Mouse (Mus musculus) stomach, postnatal 0 days (tissue): ENCODE results near the gene Atxn7l1. TPM values are rescaled to one million over a fixed set of nuclear protein-coding genes. Genes with fewer than 3 reads are reported as not detected.

Source experiments
- ATAC-seq: fragments of 200-750 bp; cut with Nextera tagmentation; 2 replicates; pipeline ENCODE4 v1.8.0; 2017; ENCODE audit not compliant: low FRiP score, low TSS enrichment
- DNase-seq: peaks from one replicate; pipeline ENCODE4 v3.0.0-alpha.2; 2016; ENCODE audit warnings: low spot score
- H3K27ac ChIP-seq: fragments of 300-500 bp; sonication (generic); replicated peaks from 2 replicates; pipeline ENCODE4 v1.5.1; 2014; ENCODE audit warnings: mild to moderate bottlenecking, control low read depth
- H3K27me3 ChIP-seq: fragments of 300-500 bp; sonication (generic); 2 replicates; pipeline ENCODE4 v1.6.1; 2014; ENCODE audit warnings: low read length; ENCODE audit not compliant: control insufficient read depth, insufficient read depth
- H3K36me3 ChIP-seq: fragments of 300-500 bp; sonication (generic); 2 replicates; pipeline ENCODE4 v1.6.1; 2014; ENCODE audit warnings: low read length, mixed read lengths; ENCODE audit not compliant: control insufficient read depth, insufficient read depth
- H3K4me1 ChIP-seq: fragments of 300-500 bp; sonication (generic); replicated peaks from 2 replicates; pipeline ENCODE4 v1.6.1; 2014; ENCODE audit warnings: antibody characterized with exemption; ENCODE audit not compliant: control insufficient read depth, insufficient read depth
- H3K4me2 ChIP-seq: fragments of 300-500 bp; sonication (generic); replicated peaks from 2 replicates; pipeline ENCODE4 v1.6.1; 2014; ENCODE audit warnings: low read depth, mild to moderate bottlenecking, control low read depth, moderate library complexity
- H3K4me3 ChIP-seq: fragments of 300-500 bp; sonication (generic); 2 replicates; pipeline ENCODE4 v1.5.1; 2014; ENCODE audit warnings: low read depth, low read length, control low read depth
- H3K9ac ChIP-seq: fragments of 300-500 bp; sonication (generic); 2 replicates; pipeline ENCODE4 v1.6.1; 2014; ENCODE audit warnings: mild to moderate bottlenecking, low read length, control low read depth, mixed read lengths
- H3K9me3 ChIP-seq: fragments of 300-500 bp; sonication (generic); 2 replicates; pipeline ENCODE4 v1.6.1; 2016; ENCODE audit warnings: low read length; ENCODE audit not compliant: control insufficient read depth
- CTCF ChIP-seq: IDR thresholded peaks from 2 replicates; pipeline ENCODE4 v1.5.1; 2016; ENCODE audit warnings: antibody characterized with exemption, low read depth, mild to moderate bottlenecking, moderate library complexity
- EP300 ChIP-seq: optimal IDR thresholded peaks from 2 replicates; pipeline ENCODE3; 2016; ENCODE audit warnings: antibody characterized with exemption
- WGBS: fragments of 180-500 bp; shearing (Covaris S2); extraction: QIAGEN DNeasy Blood & Tissue Kit; methylation state at CpG from one replicate; pipeline ENCODE4 v1.1.7; 2014; 5-methylcytosine and 5-hydroxymethylcytosine counted together
- polyA plus RNA-seq: library from polyadenylated mRNA; unstranded; fragments of >200 nt; fragmentation: Nextera tagmentation; extraction: Ambion mirVana; gene quantifications from 2 replicates; pipeline ENCODE4 v1.2.1, GENCODE M21; 2015

Atxn7l1 gene
- polyA plus RNA-seq, 1 experiment from 2014 or later = 4.7 TPM

DNA sequence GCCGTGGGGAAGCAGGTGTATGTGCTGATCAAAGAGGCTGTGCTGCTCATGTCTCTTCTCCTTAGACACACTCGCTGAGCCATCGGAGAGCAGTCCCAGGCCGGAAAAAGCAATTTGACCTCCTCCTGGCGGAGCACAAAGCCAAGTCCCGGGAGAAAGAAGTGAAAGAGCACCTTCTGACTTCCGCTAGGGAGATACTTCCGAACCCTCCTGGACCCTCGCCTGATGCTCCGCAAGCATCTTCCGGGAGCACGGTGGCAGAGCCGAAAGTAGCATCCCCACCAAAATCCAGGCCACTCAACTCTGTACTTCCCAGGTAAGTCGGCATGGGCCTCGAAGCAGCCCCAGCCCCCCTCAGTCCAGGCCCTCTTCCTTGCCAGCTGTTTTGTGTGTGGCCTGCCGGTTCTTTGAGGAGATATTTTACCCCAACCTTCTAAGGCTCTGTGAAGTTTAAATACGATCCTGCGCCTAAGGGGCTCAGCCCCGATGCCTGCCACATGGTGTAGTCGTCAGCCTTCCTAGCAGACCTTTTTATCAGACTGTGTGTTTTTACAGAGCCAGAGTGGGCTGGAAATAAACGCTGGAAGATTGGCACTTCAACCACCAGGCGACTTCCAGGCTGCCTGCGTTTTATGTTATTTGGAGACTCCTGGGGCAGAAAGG is 198.4 kb downstream of the Atxn7l1 start:
- Histone ChIP-seq H3K4me2 (no peak overlapping the region), H3K27ac (no peak overlapping the region), H3K4me1 (no peaks in the 10 kb centered on the region), H3K4me3 (no peak overlapping the region), H3K9ac (no peak overlapping the region), H3K36me3 (peaks cover 8% of the 10 kb centered on the region), H3K9me3 (no peaks in the 10 kb centered on the region), H3K27me3 (no peaks in the 10 kb centered on the region)
- DNase-seq (no peak), ATAC-seq (no peak)
- 72% methylated on average over 23 of the region's 23 CpGs for WGBS
- TF ChIP-seq EP300 (no peak), CTCF (no peak)

DNA sequence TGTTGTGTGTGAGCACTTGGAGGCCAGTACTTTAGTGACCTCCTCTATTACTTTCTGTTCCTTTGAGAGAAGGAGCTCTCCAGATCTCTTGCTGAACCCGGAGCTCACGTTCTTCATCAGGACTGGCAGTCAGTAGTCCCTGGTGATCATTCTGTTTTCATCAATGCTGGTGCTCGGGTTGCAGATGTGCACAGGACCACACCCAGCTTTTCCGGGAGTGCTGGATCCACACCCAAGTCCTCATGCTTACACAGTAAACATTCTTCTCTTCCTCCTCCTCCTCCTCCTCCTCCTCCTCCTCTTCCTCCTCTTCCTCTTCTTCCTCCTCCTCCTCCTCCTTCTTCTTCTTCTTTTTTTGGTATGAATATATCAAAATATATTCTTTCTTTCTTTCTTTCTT is 205.2 kb downstream of the Atxn7l1 start:
- no peaks in the 10 kb centered on the region for H3K4me1 ChIP-seq
- H3K27ac ChIP-seq = no peak overlapping the region
- DNase-seq (no peak), ATAC-seq (no peak)
- H3K4me3 ChIP-seq = no peak overlapping the region
- no peak overlapping the region for H3K9ac ChIP-seq
- WGBS = 49% methylated on average over 4 of the region's 4 CpGs
- no peak overlapping the region for H3K4me2 ChIP-seq
- peaks cover 4% of the 10 kb centered on the region; the same call in 1 of the 2 replicates for H3K36me3 ChIP-seq
- no peaks in the 10 kb centered on the region for H3K9me3 ChIP-seq
- TF ChIP-seq EP300 (no peak), CTCF (no peak)
- H3K27me3 ChIP-seq = no peaks in the 10 kb centered on the region

- Histone ChIP-seq H3K27ac (no peak overlapping the region), H3K4me3 (no peak overlapping the region), H3K4me2 (no peak overlapping the region), H3K9ac (no peak overlapping the region), H3K9me3 (no peaks in the 10 kb centered on the region), H3K27me3 (no peaks in the 10 kb centered on the region), H3K4me1 (no peaks in the 10 kb centered on the region), H3K36me3 (no peaks in the 10 kb centered on the region)
- ATAC-seq (no peak), DNase-seq (no peak)
- TF ChIP-seq CTCF (no peak), EP300 (no peak)
- WGBS = 89% methylated on average over 10 of the region's 10 CpGs
These were observed 210.9 kb downstream of the Atxn7l1 start for GRCm38 (mm10) chr12:33358345-33358744.

DNA sequence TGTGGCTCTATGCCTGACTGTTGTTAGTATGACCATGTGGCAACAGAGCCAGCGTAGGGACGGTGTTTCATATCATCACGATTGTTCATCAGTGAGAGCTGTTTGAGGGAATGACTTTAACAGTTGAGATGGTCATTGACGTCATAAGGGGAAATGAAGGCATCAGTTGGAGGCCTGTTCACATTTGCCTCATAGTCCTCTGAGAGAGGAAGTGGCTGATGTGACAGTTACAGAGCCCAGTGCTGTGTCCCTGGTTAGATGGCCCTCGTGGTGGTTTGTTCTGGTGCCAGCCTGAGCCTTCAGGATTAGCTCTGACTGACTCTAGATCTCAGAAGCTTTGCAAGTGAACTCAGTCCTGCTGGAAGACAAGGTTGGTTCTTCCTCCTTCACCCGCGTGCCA is 211.7 kb downstream of the Atxn7l1 start:
- no peaks in the 10 kb centered on the region for H3K36me3 ChIP-seq
- H3K4me2 ChIP-seq = no peak overlapping the region
- H3K4me1 ChIP-seq = no peaks in the 10 kb centered on the region
- no peak for TF ChIP-seq CTCF
- no peak for TF ChIP-seq EP300
- no peaks in the 10 kb centered on the region for H3K9me3 ChIP-seq
- 88% methylated on average over 7 of the region's 7 CpGs for WGBS
- no peak overlapping the region for H3K27ac ChIP-seq
- no peaks in the 10 kb centered on the region for H3K27me3 ChIP-seq
- no peak for ATAC-seq
- H3K4me3 ChIP-seq = no peak overlapping the region
- DNase-seq = no peak
- no peak overlapping the region for H3K9ac ChIP-seq

DNA sequence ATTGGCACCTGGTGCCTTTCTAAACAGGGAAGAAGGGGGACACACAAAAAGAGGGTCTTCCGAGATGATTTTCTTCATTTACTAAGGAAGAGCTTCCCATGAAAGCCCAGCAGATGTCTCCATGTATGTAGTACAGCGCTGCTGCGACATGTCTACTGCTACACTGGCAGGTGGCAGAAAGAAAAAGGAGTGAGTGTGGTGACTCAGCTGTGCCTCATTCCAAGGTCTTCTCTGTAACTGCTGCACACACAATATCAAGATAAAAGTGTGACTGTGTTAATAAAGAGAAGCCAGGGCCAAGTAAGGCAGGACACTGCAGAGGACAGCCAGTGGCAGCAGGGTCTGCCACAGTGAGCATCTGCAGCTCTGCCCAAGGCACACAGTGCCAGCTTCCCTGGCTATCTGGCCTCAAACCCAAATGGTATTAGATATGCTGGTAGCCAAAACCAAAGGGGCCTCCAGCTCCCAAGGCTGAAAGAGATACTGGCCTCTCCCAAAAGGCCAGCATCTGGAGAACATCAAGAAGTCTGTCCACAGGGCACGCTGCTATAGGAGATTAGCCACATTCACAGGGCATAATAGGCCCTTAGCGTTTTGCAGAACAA is 212.5 kb downstream of the Atxn7l1 start:
- no peak overlapping the region for H3K4me3 ChIP-seq
- H3K27me3 ChIP-seq = no peaks in the 10 kb centered on the region
- no peak overlapping the region for H3K27ac ChIP-seq
- no peaks in the 10 kb centered on the region for H3K36me3 ChIP-seq
- 73% methylated on average over 5 of the region's 5 CpGs for WGBS
- ATAC-seq (no peak), DNase-seq (no peak)
- no peak overlapping the region for H3K9ac ChIP-seq
- H3K4me1 ChIP-seq = no peaks in the 10 kb centered on the region
- TF ChIP-seq EP300 (no peak), CTCF (no peak)
- no peaks in the 10 kb centered on the region for H3K9me3 ChIP-seq
- H3K4me2 ChIP-seq = no peak overlapping the region

DNA sequence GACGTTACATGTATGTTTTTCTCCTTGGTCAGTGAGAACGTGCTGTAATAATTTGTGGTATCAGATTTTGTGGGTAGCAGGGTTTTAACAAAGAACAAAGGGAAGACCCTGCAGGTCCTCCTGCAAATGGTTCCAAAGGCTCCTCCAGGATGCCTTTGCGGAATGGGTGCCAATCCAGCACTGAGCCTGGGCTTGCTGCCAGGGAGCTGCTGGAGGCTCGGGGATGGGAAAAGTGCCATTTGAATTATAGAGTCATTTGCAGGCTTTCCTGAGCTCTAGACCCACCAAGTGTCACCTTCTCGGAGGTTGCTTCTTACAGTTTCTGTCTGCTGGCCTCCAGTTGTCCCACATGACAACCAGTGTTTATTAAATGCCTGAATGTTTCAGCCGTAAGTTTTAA is 213.2 kb downstream of the Atxn7l1 start:
- no peak overlapping the region for H3K27ac ChIP-seq
- WGBS = 45% methylated on average over 6 of the region's 6 CpGs

More for the DNA sequence above, 213.2 kb downstream of the Atxn7l1 start:
- no peak overlapping the region for H3K4me3 ChIP-seq
- no peak for ATAC-seq
- H3K9ac ChIP-seq = no peak overlapping the region
- H3K36me3 ChIP-seq = no peaks in the 10 kb centered on the region
- no peaks in the 10 kb centered on the region for H3K4me1 ChIP-seq
- TF ChIP-seq CTCF = no peak
- TF ChIP-seq EP300 = no peak
- H3K9me3 ChIP-seq = no peaks in the 10 kb centered on the region
- no peak for DNase-seq
- H3K4me2 ChIP-seq = no peak overlapping the region
- H3K27me3 ChIP-seq = no peaks in the 10 kb centered on the region
